Mouse (Mus musculus) erythroblast, adult 5-6 weeks (primary cell): ENCODE data around the gene Tle4. TPM values are rescaled to one million over a fixed set of nuclear protein-coding genes. Genes with fewer than 3 reads are reported as not detected.

Source experiments
- ATAC-seq: replicated peaks from 2 replicates; pipeline ENCODE4 v1.8.0; 2016; ENCODE audit warnings: moderate number of reproducible peaks, mild to moderate bottlenecking, moderate TSS enrichment, inconsistent platforms; ENCODE audit not compliant: poor library complexity, low FRiP score, severe bottlenecking
- total RNA-seq, 2 experiments: library from RNA; stranded (forward) in 1 of 2; stranded (reverse) in 1 of 2; fragments of 150-400 nt in 1 of 2; fragments of 200-764, 138-1000 nt in 1 of 2; gene quantifications; 2 replicates each; pipeline versions ENCODE4 v1.2.3 to v1.2.4; 2015 to 2017; ENCODE audit warnings: low replicate concordance in 2 of 2

Tle4 gene
- total RNA-seq, 2 experiments from 2014 or later, result 5.3 to 17.3 TPM

DNA sequence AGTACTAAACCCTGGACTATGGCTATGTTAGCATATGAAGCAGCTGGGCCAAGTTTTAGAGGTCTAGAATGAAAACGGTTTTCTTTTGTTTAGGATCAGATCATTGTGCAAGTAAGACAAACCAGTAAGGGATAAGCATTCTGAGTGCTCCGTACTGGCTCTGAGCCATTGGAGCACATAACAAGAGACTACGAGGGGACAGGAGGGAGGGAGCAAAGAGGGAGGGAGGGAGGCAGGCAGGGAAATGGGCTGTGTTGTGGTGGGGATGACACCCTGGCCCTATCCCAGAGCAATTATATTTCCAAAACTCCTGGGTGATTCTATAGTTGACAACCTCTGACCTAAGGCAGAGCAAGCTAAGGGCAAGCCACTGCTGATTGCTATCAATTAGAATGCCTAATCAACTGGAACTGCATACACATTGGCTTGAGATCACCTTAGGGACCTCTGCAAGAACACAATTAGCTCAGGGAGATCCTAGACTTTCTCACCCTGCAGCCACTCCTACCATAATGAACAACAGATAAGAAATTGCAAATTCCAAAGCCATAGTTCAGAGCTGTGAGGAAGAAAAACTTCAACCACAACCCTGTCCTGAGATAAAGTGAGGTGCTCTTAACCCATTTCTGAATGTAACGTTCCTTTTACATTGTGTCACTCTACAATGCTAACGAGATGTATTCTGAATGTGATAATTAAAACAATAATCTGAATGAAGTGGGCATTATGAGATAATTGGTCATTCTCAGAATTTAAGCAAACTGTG lies 115.9 kb downstream of the Tle4 start:
- ATAC-seq, result no peak

DNA sequence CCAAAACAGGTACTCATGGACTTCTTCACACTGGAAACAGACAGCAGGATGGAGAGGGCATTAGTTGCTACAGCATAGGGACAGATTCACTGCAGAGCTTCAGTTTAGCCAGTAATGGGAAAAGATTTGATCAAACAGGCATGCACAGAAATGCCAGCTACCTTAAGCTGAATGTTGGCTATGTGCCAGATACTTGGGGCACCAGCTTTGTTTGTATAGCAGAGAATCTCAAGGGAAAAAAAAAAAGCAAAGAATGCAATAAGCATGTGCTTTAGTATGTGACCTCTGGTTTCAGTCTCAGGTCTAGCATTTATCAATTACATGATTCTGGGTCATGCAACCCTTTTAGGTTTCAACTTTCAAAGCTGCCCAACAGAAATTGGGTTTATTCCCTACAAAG lies 118.1 kb downstream of the Tle4 start:
- no peak for ATAC-seq

DNA sequence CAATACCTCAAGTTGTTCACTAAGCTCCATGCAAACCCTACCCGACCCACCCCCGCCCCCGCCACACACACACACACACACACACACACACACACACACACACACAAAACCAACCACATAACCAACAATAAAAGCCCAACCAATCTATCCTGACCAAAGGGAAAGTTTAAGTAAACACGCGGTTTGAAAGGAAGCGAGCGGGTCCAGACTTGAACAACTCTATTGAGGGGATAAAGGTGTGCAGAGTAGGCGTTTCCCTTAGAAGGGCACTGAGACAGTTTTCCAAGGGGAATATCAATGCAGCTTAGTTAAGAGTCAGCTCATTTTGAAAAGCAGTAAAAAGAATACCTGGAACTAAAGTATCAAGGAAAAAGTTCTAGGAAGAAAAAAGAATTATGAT lies 128.5 kb downstream of the Tle4 start:
- ATAC-seq, result no peak

DNA sequence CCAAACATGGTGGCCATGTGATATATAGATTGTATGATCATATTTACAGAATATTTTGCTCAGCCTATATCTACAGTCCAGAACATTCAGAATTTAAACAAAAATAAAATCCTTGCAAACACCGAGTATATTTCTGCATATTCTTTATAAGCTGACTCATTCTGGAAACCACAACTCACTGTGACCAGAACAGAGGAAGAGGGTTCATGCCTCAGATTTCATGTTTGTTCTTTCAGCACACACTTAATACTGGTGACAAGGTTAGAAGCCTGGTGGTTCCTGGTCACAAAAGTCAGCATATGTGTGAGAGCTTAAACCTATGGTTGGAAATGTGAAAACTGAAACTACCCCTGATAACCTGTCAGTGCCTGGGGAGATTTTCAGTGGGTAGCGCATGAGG lies 129.1 kb downstream of the Tle4 start:
- ATAC-seq, result no peak

DNA sequence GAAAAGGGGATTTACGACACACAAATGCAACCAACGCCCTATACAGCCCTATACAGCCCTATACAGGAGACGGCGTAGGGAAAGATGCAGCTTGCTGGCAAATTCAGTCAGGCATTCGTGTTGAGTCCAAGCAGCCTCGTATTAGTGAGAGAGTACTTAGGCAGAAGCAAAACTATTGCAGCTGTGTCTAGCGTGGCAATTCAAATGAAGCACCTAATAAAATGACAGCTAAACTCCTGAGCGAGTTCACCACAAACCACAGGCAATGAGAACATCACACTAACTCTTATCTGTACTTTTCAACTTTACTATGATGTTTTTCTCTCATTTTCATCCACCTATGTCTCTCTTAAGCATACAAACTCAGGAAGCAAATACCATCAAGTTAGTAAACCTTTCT lies 131.8 kb downstream of the Tle4 start:
- no peak for ATAC-seq

DNA sequence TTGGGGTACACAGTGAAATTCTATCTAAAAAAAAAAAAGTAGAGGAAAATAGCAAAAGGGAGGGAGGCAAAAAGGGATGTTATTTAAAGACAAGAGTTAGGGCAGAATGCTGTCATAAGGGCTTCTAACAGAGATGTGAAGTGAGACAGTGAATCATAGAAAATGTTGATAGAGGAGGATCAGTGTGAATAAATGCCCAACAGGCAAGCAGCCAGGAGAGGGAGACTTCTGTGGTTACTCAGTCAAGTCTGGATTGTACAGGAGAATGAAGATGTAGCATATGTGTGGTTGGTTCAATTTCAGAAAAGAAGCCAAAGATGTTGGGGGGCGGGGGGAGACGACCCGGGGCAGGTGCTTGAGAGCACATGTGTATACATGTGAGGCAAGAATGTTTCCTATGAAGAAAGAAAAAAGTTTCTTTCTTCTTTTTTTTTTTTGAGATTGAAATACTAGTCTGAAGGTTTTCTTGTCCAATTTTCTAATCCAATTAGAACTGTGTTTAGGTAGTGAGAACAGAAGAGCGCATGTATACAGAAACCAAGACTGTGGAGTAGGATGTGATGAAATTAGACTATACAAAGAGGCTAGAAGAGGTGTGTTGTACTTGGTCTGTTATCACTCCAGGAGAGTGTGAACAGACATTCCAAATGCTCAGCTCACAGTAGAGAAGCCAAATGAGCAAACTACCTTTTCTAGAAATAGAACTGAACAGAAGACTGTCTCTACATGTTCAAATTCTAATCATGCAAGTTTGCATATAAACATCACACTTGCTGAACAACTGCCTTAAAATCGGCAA lies 134.4 kb downstream of the Tle4 start:
- no peak for ATAC-seq

DNA sequence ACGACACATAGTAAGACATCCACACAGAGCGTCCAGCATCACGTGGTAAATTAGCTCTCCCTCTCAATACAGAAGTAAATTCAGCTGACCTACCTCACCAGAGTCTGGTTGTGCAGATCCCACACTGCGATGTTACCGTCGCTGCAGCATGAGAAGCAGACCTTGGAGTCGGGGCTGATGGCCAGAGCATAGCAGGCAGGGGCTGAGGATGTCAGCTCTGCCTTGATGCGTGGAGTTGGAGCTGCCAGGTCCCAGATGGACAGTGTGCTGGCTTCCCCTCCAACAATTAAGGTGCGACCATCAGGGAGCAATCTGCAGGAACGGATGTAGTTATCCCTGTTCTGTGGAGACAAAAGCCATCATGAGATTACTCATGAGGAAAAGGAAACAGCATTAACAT lies 144.4 kb downstream of the Tle4 start:
- no peak for ATAC-seq

DNA sequence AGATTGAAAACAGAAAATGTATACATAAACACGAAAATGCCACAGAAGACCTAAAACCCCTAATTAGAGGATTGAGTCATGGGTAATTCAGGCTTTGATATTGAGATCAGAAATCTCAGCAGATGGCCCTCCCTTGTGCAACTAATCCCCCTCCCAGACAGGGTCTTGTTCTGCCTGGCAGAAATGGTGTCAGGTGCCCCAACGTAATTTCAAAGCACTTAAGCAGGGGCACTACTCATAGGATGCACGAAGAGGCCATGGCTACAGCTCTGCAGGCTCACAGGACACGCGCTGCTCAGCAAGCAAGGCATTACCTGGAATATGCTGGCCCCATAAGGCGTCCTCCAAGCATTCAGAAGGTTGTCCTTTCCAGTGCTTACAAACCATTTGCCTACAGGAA lies 146.5 kb downstream of the Tle4 start:
- no peak for ATAC-seq

DNA sequence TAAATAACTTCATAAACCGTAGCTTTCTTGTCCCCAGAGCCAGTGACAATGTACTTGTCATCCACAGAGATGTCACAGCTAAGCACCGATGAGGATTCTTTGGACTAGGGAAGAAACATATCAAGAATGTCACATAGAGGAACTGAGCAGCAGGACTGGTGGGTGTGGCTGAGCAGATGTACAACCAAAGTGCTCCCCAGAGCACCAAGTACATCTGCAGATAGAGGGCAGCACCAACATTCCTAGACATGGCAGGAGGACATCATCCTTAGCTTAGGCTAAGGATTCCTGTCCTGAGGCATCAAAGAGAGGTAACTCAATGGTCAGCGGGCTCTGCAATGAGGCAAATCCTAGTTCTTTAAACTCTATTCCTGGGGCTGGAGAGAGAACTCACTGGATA lies 148.1 kb downstream of the Tle4 start:
- ATAC-seq, result no peak

DNA sequence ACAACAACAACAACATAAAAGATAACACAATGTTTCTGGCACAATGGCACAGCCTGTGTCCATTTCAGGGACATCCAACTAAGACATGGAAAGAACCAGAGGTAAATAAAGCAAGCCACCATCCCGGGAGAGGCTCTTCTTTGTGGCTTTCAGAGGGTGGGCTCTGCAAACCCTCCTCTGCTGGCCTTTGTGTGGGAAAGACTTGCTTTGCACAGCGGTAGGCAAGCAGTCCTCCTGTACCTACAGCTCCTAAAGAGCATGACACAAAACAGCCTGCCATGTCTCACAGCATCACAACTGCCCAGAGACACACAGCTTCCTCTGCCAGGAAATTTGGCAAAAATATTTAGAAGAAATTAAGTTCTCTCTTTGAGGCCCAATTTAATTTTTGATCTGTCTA lies 149.3 kb downstream of the Tle4 start:
- ATAC-seq, result no peak

DNA sequence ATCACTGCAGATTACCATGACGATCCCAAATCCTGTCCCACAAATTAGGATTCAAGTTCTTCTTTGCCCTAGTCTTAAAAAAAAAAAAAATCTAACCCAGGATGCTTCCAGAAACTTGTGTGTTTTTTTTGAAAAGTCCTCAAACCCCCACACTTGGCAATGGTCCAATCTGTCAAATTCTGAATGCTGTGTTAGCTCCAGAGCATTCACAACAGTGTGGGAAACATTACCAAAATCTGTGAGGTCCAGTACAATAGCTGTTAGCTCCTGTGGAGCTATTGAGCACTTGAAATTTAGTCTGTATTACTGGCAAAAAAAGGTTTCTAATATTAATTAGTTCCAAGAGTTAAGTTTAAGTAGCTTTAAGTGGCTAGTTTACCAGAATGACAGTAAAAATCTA lies 150.4 kb downstream of the Tle4 start:
- no peak for ATAC-seq

DNA sequence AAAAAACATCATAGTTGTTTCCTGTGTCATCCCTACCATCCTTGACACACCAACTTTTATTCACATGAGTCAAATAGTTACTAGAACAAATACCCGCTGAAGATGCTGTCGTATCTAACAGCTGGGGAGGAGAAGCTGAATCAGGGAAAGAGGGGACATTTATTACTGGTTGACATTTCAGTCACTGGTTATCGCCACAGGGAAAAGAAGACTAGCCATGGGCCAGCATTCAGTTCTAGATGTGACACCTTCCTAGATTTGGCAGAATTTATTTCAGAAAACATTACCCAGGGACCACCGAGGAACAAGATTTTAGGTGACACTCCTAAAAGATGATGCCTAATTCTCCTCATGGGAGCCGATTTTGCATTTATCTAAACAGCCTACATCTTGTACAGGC lies 156.0 kb downstream of the Tle4 start:
- ATAC-seq, result no peak

DNA sequence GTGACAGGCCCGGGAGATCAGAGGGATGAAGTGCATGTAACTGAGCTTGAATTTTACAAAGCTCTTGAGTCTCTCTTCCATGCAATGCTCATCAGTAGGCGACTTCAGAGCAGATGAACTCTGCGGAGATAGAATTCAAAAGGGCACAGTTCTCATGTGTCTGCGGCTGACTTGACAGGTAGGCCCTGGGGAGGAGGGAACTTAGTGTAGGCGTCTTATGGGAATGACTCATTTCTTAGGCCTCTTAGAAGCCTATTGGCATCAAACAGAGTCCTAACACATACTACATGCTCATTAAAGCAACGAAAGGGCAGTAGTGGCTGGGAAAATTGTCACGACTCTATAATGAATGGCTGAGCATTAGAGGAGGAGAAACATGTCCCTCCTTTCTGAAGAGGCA lies 160.6 kb downstream of the Tle4 start:
- no peak for ATAC-seq

DNA sequence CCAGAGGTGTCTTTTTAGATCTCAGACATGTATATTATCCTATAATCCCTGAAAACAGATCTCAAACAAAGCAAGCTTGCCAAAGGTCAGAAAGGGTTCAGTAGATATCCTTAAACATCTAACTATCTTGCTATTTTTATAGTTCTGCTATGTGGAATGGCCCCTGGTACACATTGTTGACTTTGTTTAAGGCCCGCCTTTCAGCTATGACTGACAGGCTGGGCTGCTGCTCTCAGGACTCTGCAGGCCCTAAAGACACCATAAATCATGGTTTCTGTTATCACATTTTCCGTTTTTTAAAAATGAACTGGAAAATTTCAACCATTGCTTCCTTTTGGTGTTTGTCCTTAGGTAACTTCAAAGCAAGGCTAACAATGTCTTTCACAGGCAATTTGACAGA lies 161.3 kb downstream of the Tle4 start:
- no peak for ATAC-seq

DNA sequence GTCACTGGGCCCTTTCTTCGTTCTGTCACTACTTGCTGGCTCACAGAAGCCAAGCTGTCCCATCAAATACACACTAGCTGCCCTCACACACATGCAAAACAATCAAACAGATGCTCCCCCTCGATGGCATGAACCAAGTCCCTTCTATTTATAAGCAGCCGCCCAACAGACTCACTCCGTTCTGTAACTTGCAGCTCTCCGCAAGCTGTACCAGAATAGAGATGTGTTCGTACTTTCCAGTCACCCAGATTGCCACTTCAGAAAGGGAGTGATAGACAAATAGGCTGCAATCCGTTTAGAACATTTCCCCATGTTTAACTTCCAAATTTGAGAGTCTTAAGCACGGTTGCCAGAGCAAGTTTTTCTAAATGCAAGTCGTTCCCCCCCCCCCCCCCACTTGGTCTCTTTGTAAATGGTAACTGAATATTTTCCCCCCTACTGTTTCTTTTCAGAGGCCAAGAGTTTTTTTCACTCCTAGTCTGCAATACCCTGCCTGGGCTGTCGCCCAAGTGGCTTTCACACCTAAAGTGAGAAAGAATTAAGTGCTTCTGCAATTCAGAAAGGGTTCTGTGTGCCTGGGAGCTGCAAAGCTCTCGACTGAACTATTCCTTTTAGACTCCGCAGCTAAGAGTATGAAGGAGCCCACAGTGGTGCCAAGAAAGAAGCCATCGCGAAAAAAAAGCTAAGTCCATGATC lies 162.0 kb downstream of the Tle4 start:
- no peak for ATAC-seq

DNA sequence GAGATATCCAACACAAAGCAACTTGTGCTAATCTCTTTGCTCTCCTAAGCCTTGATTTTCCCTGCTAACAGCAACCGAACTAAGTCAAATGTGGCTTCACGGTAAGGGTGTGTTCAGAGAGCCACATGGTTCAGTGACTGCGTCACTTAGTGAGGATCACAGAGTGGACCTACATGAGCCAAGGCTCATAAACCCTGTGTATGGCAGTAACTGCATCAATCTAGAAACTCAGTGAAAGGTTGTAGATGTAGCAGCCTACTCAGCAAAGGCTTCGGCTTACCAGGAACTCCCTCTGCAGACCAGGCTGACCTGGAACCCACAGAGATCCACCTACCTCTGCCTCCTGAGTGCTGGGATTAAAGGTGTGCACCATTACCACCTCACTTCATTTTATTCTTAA lies 164.0 kb downstream of the Tle4 start:
- ATAC-seq, result no peak

DNA sequence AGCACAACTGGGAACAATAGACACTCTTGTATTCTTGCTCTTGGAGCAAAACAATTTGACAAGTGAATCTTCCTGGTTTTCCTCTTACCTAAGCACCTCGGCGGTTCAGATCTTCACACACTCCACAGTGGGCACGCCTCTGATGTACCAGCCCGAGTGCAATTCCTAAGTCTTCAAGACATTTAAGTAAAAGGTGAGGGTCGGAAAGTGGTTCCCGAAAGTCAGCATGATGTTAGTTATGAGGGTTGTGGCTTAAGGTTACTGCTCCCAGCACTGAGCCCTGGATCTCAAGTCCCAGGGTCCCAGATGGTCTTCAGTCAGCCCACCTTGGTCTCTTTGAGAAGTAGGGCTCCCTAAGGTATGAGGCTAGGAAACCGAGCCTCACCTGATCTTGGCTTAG lies 165.4 kb downstream of the Tle4 start:
- no peak for ATAC-seq

DNA sequence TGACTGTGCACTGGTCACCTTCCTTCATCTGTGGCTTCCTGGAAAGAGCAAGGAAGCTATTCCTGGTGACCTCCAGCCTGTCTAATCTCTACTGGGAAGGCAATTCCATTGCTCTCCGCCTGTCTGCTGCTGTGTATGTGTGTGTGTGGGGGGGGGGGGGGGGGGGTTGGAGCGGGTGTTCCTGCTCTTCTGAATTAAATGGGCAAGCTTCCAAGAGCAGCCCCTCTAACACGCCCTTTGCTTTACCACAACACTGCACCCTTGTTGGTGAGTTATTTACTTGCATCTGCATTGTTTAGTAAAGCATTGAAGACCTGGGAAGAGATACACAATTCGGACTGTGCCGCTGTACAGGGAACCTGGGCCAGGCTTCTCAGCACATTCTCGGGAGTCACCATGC lies 170.9 kb downstream of the Tle4 start:
- ATAC-seq, result no peak

DNA sequence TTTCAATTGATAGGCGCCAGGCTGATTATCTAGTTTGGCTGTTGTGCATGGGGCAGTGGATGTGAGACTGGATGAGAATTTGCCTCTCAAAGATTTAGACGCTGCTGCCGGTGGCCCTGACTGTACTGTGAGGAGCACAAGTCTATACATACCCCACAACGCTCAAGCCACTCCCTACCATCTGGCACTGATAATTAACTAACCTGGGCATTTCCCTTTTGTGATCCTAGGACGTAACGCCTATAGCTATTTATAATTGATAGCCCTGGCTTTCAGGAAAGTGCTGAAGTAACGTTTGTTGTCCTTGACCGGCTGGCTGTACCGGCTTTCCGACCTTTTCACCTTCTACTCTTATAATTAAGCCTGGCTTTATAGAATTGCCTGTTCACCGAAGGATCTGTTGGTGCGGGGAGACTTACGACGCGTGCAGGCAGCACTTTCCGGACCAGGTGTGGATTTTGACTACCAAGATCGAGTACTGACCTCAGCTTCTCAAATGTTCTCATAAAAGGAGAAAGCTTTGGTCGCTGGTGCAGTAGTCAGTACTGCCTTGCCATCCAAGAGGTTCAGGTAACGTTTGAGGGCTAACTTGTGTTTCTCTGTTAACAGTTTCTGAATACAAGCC lies 171.5 kb downstream of the Tle4 start:
- no peak for ATAC-seq

DNA sequence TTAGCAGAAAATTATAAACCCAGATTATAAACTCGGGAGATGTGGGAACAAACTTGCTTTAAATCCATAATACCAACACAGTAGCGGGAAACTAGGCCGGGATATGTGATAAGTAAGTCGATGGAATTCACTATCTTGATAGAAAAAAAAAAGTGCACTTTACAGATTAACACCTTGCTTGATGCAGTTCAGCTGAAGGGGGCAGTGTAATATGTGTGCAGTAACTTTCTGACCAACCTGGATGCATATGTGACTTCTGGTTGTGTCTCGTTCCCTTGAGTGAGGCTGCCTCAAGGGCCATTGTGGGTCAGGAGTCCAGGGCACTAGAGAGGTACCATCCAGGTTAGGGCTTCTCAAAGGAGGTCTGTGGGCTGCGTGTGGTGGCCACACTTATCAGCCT lies 172.7 kb downstream of the Tle4 start:
- ATAC-seq, result no peak
